Mouse (Mus musculus): ENCODE measurements around the gene 5330417C22Rik.
A peak's percentile ranks its signal among the peaks of the same experiment; 100 is the strongest.
"Not testable (repeated sequence)": the region's sequence is repeated elsewhere in the genome, so short reads cannot be mapped to it uniquely, and the experiment has no call there.

Gene 5330417C22Rik

DNA sequence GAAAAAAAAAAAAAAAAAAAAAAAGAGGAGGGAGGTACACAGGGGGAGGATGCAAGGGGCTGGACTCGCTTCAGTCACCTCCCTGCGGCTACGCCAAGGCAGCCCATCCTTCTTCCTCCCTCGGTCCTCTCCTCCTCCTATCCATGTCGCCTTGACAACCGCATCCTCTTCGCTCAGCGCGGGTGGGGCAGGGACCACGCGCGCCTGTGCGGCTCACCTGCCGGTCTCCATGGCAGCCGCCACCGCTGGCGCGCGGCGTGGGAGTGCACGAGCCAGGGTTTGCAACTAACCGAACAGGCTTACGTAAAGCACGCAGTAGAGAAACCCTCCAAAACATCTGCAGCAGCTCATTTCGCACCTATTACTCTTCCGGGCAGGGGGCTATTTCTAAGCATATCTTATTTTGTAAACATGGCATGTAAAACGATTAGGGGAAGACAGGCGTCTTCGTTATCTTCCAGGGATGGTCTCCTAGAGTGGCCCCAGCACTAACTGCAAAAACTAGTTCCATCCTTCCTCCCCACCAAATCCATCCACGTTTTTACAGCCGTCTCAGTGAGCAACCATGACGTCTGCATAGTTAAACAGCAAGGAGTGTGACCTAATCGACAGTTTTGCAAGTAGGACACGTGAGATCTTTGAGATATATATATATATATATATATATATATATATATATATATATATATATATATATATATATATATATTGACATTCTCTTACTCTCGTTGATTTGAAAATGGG lies at the start of gene 5330417C22Rik:
5330417C22Rik (minus strand) TSS at position 20 of the 744 bp plus-strand sequence.
- DNase-seq (ENCODE audit: extremely low spot score, low read depth, low spot score), result peak; percentile 12

DNA sequence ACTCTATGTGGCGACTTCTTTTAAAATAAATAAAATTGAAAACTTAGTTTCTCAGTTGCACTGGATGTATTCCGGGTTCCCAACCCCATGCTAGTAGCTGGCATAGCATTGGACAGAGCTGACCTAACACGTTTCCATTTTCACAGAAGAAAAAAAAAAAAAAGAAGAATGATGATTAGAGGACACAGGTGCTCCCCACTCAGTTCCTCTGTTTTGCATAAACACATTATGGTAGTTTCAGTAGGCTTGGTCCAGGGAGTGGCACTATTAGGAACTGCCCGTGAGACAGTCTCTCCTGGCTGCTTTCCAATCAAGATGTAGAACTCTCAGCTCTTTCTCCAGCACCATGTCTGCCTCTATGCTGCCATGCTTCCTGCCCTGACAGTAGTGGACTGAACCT lies 48.2 kb upstream of the 5330417C22Rik start:
- DNase-seq (ENCODE audit: extremely low spot score, low read depth, low spot score), result no peak

DNA sequence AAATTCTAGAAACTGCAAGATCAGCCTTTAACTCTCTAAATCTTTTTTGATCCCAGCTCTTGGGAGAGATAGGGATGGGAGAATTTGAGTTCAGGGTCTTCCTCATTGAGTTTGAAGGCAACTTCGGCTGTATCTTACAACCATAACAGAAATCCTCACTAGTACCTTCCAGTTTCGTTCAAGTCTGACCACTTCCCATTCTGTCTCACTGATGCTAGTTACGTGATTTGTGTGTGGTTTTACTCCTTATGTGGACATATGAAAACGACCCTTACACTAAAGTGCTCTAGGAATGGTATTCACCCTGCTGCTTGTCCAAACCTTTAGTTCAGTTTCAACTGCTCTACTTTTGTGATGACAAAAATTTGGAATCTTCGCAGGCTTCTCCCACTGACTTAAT lies 37.7 kb upstream of the 5330417C22Rik start:
- DNase-seq (ENCODE audit: extremely low spot score, low read depth, low spot score), result no peak

DNA sequence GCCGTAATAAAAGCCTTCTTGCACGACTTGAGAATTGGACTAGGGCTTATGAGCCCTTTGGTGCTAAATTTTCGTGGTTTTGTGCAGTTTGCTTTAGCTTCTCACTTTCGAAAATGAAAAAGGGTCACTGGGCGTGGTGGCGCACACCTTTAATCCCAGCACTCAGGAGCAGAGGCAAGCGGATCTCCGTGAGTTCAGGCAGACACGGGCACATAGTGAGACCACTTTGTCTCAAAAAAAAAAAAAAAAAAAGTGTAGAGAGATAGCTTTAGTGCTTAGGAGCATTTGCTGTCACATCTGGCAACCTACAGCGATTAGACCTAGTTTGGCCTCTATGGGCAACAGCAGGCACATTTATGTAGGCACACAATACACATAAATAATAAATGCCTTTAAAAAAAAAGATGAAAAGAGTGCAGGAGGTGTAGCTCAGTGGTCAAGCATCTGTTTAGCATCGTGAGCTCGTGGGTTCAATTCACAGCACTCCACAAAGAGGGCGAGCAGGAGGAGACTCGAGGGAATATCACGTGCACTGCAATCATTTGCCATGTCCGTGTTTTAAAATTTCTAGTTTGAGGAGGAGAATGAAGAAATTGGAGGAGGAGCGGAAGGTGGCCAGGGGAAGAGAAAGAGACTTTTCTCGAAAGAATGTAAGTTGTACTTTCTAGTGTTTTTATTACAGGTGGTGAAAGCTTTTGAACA lies 36.1 kb upstream of the 5330417C22Rik start:
- DNase-seq (ENCODE audit: extremely low spot score, low read depth, low spot score), result no peak

DNA sequence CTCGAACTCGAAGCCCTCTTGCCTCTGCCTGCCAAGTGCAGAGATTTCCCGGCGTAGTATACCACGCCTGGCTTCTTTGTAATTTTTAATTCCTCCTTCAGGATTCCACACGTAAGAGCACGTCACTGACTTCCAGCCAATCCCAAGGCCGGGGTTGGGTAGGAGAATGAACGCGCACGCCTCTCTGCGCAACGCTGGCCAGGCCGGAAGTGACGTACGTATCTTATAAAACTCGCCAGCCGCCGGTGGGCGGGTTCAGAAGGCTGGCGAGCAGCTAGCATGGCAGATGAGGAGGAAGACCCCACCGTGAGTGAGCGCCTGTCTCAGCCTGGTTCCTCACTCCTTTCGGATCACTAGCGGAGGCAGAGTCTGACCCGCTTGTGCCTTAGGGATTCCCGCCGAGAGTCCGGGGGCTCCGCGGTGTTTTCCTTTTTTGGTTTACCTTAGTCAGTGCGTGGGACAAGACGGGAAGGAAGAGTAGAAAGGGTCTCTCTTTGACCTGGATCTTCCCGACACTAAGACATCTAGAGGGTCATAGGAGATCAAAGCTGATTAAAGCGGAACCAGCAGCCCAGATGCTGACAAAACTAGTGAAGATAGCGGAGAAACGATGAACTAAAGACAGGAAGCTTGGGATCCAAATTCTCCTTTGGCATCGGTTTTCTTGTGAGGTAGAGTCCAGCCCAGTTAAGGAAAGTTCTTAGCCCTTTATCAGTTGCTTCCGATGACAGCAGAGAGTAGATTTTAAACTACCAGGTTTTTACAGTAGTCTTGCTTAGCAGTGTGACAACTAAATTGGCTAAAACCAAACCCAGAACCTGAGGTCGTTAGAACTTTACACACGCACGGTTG lies 35.3 kb upstream of the 5330417C22Rik start, which contains the start of gene Taf13:
Taf13 (plus strand) TSS at position 256 of the 852 bp plus-strand sequence.
- DNase-seq (ENCODE audit: extremely low spot score, low read depth, low spot score), result peak; percentile 93

DNA sequence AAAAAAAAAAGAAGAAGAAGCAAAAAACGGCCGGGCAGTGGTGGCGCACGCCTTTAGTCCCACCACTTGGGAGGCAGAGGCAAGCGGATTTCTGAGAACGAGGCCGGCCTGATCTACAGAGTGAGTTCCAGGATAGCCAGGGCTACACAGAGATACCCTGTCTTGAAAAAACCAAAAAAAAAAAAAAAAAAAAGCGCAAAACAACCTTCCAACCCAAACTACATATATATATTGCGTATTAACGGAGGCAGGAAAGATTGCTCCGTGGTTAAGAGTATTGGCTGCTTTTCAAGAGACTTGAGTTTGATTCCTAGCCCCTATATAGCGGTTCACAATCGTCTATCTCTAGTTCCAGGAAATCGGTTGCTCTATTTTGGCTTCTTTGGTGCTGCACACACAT lies 34.5 kb upstream of the 5330417C22Rik start:
- DNase-seq (ENCODE audit: extremely low spot score, low read depth, low spot score), result no peak

DNA sequence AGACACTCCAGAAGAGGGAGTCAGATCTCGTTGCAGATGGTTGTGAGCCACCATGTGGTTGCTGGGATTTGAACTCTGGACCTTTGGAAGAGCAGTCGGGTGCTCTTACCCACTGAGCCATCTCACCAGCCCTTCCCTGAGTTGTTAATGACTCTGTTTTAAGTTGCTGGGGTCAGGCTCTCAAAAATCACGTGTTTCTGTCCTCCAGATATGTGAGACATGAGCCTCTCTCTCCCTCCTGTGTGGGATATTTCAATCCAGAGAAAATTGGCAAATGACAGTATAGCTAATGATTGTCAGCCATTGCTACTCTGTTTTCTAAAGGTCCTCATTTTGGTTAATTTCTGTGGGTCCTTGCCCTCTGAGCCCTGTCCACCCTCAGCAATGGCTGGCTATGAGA lies 33.3 kb upstream of the 5330417C22Rik start:
- not testable (repeated sequence) for DNase-seq (ENCODE audit: extremely low spot score, low read depth, low spot score)

DNA sequence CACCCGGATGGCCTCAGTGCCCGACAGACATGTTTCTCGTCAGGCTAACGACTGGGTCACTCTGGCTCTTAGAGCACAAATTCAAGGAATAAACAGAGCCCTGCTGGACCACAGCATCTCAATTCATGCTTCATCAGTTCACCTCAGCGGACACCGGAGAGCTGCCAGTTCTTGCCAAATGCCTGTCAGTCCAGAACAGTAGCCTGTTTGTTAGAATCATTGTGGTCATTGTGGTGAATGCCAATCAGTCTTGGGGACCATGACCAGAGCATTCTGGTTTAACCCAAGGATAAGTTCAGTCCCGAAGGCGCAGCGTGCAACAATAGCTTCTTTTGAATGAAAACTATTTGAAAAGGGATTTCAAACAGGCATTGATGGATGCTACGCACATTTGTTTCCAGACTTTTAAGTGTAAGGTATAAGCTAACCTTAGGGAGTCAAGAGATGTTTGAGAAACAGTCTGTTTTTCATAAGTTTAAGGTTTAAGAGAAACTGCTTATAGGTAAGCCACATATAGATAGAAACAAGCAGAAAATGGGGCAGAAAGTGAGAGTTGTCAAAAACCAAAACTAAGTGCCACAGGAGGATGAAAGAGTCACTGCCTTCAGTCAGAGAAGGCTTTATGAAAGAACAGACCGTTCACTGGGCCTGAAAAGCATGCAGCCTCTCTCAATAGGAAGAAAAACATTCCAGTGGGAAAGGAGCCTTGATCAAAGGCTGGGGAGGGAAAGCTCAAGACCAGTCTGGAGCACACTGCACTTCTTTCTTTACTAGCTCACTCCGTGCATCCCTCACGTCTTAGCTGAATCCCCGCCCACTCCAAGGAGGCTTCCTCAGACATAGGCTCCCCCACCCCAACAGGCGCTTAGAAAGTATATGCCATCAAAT lies 31.9 kb upstream of the 5330417C22Rik start:
- no peak for DNase-seq (ENCODE audit: extremely low spot score, low read depth, low spot score)

DNA sequence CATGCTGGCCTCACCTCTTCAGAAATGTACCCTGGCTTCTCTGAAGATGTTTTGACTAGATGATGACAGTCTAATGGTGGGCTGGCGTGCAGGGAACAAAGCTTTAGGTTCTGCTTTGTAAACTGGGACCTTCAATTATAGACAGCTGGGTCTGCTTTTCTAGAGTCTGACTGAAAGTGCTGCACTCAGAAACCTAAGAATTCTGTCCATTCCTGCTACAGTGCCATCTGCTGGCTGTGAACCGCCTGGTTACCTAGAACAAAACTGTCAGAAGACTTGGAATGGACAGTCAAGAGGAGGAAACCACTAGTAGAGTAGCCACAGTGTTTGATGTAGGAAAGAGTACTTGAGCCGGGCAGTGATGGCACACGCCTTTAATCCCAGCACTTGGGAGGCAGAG lies 27.0 kb upstream of the 5330417C22Rik start:
- no peak for DNase-seq (ENCODE audit: extremely low spot score, low read depth, low spot score)

DNA sequence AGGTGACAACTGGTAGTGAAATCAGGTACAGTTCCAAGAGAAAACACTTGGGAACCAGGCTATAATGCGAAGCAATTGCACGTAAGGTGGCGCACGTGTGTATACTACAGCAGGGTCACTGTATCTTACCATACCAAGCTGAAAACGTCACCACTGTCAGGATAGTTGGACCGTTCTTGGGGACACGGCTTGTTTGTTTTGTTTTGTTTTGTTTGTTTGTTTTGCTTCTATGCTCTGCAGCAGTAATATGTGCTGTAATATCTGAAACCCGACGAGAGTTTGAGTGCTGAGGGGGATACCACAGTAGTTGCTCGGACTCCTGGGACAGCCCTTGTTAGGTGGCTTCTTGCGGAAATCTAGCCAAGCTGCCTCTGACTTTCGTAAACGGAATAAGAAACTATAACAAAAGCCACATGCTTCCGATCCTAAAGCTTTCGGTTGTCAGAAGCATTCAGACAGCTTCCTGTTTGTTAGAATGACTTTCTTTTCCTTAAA lies 26.5 kb upstream of the 5330417C22Rik start:
- DNase-seq (ENCODE audit: extremely low spot score, low read depth, low spot score), result no peak

DNA sequence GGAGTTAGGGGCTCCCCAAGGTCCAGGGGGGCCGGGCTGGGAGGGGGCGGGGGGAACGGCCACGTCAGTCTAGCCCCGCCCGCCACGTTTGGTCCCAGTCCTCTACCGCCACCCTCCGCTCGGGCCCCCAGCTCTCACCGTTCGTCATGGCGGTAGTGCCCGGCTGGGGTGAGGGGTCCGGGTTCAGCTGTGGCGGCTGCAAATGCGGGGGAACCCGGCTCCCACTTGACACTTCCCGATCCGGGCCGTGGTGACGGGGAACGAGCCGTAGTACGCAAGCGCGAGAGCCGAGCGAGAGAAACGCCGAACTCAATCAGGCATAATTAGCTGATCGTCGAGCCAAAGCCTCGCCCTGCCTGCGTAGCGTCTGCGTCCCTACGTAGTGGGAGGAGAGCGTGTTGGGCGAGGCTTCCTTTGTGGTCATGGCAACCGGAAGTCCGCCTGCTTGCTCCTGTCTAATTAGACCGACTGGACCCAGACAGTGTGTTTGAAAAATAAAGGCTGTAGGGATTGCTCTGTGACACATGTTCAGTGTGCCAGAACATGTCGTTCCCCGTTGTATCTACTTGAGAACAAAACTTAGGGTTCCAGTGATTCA lies 25.9 kb upstream of the 5330417C22Rik start, which contains the start of gene Tmem167b:
Tmem167b (minus strand) TSS at position 334 of the 598 bp plus-strand sequence.
- DNase-seq (ENCODE audit: extremely low spot score, low read depth, low spot score), result peak; percentile 98

DNA sequence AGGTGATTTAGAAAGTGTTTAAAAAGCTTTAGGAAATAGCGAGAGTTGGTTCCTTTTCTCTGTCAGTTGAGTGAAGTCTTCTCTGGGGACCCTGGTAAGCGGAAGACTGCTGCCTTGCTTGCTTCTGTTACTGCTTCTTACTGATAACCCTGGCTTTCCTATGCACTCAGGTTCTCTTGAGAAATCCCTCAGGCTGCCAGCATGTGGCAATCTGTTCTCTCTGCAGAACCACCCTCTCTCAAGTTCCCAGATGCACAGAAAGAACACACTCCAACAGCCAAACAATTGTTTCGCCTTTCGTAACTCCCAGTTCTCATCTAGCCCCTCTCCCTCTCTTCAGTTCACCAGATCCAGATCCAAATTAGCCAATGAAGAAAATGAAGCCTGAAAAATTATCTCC lies 21.6 kb upstream of the 5330417C22Rik start:
- DNase-seq (ENCODE audit: extremely low spot score, low read depth, low spot score), result no peak

DNA sequence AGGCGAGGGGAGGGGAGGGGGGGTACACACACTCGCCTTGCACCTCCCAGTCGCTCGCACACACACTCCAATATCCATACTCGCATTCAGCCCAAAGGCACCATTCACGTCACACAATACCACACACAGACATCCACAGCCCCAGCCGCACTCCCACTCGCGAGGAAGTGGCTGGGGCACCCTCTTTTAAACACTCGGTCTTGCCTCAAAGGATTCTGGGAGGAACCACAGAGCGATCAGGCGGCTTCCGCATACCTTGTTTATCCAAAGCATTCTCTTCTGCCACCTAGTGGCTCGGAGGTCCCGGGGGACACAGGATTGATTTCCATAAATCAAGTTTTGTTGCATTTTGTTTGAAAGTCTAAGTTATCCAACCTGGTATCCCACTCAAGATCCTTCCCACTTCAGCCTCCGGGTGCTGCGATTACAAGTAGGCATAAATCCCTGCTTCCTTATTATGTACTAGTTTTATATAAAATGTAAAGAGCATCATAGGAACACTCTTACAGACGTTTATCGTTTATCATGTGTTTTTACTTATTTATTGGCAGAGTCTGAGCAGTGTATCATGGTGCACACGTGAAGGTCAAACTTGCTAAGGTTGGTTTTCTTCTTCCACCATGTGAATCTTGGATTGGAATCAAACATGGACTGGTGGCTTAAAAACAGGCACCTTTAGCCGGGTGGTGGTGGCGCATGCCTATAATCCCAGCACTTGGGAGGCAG lies 18.4 kb upstream of the 5330417C22Rik start:
- peak; percentile 88 for DNase-seq (ENCODE audit: extremely low spot score, low read depth, low spot score)

DNA sequence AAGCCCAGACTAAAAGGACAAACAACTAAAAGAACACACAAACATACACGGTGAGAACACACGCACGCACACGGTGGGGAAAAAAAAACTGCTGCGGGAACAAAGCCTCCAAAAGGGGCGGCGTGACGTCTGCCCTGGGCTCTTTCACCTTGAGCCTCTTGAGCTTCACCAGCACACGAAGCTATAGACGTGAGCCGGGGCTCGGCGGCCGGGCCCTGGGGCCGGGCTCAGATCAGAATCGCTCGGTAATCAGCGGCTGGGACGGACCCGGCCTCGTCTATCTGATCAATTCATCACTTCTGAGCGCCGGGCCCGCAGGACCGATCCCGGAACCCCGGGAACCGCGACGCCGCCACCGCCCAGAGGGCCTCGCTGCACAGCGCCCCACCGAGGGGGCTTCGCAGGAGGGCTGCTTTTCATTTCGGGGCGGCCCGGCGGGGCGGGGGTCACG lies 17.8 kb upstream of the 5330417C22Rik start:
- no peak for DNase-seq (ENCODE audit: extremely low spot score, low read depth, low spot score)

DNA sequence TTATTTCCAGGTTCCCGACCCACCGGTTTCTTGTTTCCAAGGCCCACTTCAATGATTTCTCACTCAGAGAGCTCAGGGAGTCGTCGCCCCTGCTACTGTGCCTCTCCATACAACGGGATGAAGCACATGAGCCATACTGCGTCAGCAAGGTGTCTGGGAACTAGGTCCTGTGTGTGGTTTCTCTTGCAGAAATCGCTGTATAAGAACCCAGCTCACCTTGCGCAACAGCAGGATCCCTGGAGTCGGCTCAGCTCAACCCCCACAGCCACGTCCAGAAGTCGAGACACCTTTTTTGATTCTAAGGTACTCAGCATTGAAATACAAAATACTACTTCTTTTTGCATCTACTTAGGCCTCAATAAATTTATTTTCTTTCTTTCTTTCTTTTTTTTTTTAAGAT lies 6.0 kb upstream of the 5330417C22Rik start:
- no peak for DNase-seq (ENCODE audit: extremely low spot score, low read depth, low spot score)

DNA sequence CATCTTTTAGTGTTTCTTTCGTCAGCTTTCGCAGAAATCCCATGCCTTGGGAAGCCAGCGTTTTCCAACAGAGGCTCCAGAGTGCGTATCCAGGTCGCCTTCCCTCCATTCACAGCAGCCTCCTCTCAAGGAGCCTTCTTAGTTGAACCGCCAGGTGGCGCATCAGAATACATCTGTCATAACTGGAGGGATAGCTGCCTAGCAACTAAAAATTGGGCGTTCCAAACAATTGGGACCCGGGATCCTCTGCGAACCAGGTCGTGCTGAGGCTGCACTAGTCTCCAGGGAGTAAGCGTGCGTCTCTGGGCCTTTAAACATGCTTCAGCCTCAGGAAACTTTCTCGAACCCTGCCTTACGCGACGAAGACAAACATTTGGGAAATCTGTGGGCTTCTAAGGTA lies 967 bp upstream of the 5330417C22Rik start:
- DNase-seq (ENCODE audit: extremely low spot score, low read depth, low spot score), result peak; percentile 79

DNA sequence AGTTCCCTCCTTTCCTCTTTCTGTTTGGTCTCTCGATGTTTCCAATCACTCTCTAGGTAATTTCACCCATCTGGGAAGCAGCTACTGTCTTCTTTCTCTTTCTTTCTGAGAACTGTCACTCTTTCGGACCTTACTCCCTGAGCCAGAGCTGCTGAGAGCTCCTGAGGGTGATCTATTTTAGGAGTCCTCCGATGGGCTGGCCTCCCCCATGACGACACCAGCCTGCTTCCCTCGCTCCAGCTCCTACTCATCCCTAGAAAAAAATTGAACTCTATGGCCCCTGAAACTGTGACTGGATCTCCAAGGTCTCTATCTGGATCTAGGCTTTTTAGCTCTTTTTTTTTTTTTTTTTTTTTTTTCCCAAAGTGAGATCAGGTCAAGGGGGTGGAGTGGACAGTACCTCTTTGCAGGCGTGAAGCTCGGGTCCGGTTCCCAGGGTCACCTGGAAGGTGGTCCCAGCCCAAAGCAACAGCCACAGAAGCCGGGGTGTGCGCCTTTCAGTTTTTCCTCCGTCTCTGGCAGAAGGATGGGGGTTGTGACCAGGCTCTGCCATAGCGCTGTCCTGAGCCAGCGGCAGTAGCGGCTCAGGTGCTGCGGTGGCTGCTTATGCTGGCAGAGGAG lies 330 bp downstream of the 5330417C22Rik start:
- DNase-seq (ENCODE audit: extremely low spot score, low read depth, low spot score), result no peak

DNA sequence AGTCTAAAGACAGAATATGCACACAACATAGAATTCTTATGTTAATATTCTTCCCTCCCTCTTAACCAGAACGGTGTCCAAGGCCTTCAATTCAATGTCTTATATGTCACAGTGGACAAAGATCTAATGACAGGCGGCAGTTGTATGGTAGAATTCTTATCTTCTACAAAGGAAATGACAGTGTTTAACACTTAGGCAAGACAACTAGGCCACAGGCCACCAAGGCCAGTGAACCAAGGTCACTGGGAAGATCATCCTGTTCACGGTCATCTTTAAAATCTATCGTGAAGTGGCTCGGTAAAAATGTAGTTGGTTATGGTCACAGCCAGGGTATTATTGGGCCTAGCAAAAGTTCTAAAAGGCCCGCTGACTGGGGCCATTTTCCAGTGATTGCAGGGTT lies 2.4 kb downstream of the 5330417C22Rik start, which contains the start of gene 1700013F07Rik:
1700013F07Rik (plus strand) TSS at position 200 of the 400 bp plus-strand sequence.
- no peak for DNase-seq (ENCODE audit: extremely low spot score, low read depth, low spot score)
